Mouse (Mus musculus) liver, embryonic 14.5 days (tissue): ENCODE results near the gene Srgap1.

Experiments used
- CTCF ChIP-seq: IDR thresholded peaks from 2 replicates; pipeline ENCODE4 v1.5.1; 2016; ENCODE audit warnings: antibody characterized with exemption, low read depth, control low read depth
- EP300 ChIP-seq: IDR thresholded peaks from 2 replicates; pipeline ENCODE4 v1.6.1; 2016; ENCODE audit warnings: antibody characterized with exemption, low read depth

DNA sequence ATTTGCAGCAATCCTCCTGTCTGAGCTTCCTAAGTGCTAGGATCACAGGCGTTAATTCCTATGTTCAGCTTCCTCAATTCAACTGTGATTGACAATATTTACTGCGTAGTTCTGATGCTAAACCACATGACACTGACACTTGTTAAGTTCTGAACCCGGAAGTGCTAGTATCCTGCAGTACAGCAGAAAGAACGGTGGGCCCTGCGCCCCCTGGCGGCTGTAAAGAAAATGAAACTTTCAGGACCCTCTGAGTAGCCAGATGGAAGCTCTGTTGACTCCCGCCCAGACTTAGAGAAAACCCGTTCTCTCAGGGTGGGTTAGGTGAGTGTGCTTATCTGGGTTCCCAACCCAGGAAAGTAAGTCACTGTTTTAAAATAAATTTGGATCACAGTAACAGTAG lies 7.4 kb upstream of the Srgap1 start:
- TF ChIP-seq CTCF: peak; percentile 78
- TF ChIP-seq EP300: no peak
